Mouse (Mus musculus) megakaryocyte, embryonic 14.5 days (primary cell): ENCODE results near the gene Clnk.

Experiments
- FLI1 ChIP-seq: IDR thresholded peaks from 2 replicates; pipeline ENCODE4 v1.6.1; 2012; ENCODE audit warnings: low read length, inconsistent platforms, mixed read lengths
- GATA1 ChIP-seq: IDR thresholded peaks from 3 replicates; pipeline ENCODE4 v1.6.1; 2012; ENCODE audit warnings: mixed read lengths, low read length, inconsistent platforms, borderline replicate concordance

DNA sequence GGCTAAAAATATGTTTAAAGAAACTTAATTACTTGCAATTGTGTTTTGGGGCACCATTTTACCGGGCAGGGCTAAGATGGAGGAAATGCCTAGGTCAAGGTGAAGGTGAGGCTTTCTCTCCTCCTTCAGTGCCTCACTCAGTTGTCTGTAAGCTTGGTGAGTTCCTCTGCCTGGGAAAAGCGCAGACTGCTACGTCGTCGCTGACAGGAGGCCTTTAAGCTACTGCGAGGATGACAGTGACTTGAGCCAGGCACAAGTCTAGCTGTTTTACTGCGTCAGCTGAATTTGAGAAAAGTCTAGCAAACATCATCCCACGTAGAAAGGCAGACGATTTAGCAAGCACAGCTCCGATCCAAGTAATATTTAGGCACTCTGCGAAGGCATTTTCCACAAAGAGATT lies 81.5 kb downstream of the Clnk start:
- TF ChIP-seq GATA1 (no peak), FLI1 (no peak)
